Mouse (Mus musculus) kidney, embryonic 14.5 days (tissue): ENCODE measurements around the gene Pygo1. TPM values are rescaled to one million over a fixed set of nuclear protein-coding genes. Genes with fewer than 3 reads are reported as not detected.

Experiments used
- ATAC-seq: fragments of 200-750 bp; cut with Nextera tagmentation; 2 replicates; pipeline ENCODE4 v1.8.0; 2017; ENCODE audit warnings: moderate number of reproducible peaks, mild to moderate bottlenecking, moderate TSS enrichment, moderate library complexity; ENCODE audit not compliant: low FRiP score, low TSS enrichment
- H3K27ac ChIP-seq: fragments of 300-500 bp; sonication (generic); 2 replicates; pipeline ENCODE4 v1.5.1; 2014; ENCODE audit warnings: low read depth, mild to moderate bottlenecking, low read length, moderate library complexity, mixed read lengths
- H3K27me3 ChIP-seq: fragments of 300-500 bp; sonication (generic); 2 replicates; pipeline ENCODE4 v1.6.1; 2014; ENCODE audit warnings: mild to moderate bottlenecking, low read length; ENCODE audit not compliant: control insufficient read depth, insufficient read depth
- H3K36me3 ChIP-seq: fragments of 300-500 bp; sonication (generic); 2 replicates; pipeline ENCODE4 v1.6.1; 2014; ENCODE audit warnings: low read length, mixed read lengths; ENCODE audit not compliant: control insufficient read depth, insufficient read depth
- H3K4me1 ChIP-seq: fragments of 300-500 bp; sonication (generic); 2 replicates; pipeline ENCODE4 v1.6.1; 2014; ENCODE audit warnings: low read length, mixed read lengths; ENCODE audit not compliant: control insufficient read depth, insufficient read depth
- H3K4me2 ChIP-seq: fragments of 300-500 bp; sonication (generic); replicated peaks from 2 replicates; pipeline ENCODE4 v1.6.1; 2014; ENCODE audit warnings: low read depth, mild to moderate bottlenecking, low read length
- H3K4me3 ChIP-seq: fragments of 300-500 bp; sonication (generic); 2 replicates; pipeline ENCODE4 v1.5.1; 2014; ENCODE audit warnings: mild to moderate bottlenecking, low read length
- H3K9ac ChIP-seq: fragments of 300-500 bp; sonication (generic); 2 replicates; pipeline ENCODE4 v1.6.1; 2014; ENCODE audit warnings: low read depth, mild to moderate bottlenecking, low read length, moderate library complexity
- H3K9me3 ChIP-seq: fragments of 300-500 bp; sonication (generic); 2 replicates; pipeline ENCODE4 v1.6.1; 2016; ENCODE audit warnings: low read length; ENCODE audit not compliant: control insufficient read depth
- WGBS: fragments of 180-500 bp; shearing (Covaris S2); extraction: QIAGEN DNeasy Blood & Tissue Kit; methylation state at CpG from one replicate; pipeline ENCODE4 v1.1.7; 2014; 5-methylcytosine and 5-hydroxymethylcytosine counted together
- polyA plus RNA-seq: library from polyadenylated mRNA; unstranded; fragments of >200 nt; fragmentation: Nextera tagmentation; extraction: Ambion mirVana; gene quantifications from 2 replicates; pipeline ENCODE4 v1.2.1, GENCODE M21; 2014

Pygo1 gene
- polyA plus RNA-seq, 1 experiment from 2014 or later, result 7.2 TPM

- H3K27me3 ChIP-seq, result no peaks in the 10 kb centered on the region
- H3K4me1 ChIP-seq, result no peaks in the 10 kb centered on the region
- H3K4me3 ChIP-seq, result no peak overlapping the region
- H3K27ac ChIP-seq, result no peak overlapping the region
- H3K36me3 ChIP-seq, result no peaks in the 10 kb centered on the region
- no peak for ATAC-seq
- H3K9me3 ChIP-seq, result no peaks in the 10 kb centered on the region
- no peak overlapping the region for H3K4me2 ChIP-seq
- no peak overlapping the region for H3K9ac ChIP-seq
These were observed 70.7 kb downstream of the Pygo1 start for GRCm38 (mm10) chr9:72996167-72996566.

- H3K4me1 ChIP-seq, result no peaks in the 10 kb centered on the region
- H3K27me3 ChIP-seq, result no peaks in the 10 kb centered on the region
- no peak overlapping the region for H3K4me3 ChIP-seq
- 72% methylated on average over 7 of the region's 7 CpGs for WGBS
- ATAC-seq, result no peak
- H3K27ac ChIP-seq, result no peak overlapping the region
- no peaks in the 10 kb centered on the region; the same call in 1 of the 2 replicates for H3K36me3 ChIP-seq
- H3K4me2 ChIP-seq, result no peak overlapping the region
- no peak overlapping the region for H3K9ac ChIP-seq
- no peaks in the 10 kb centered on the region for H3K9me3 ChIP-seq
These were observed 71.4 kb downstream of the Pygo1 start for GRCm38 (mm10) chr9:72996806-72997205.

GRCm38 (mm10) chr9:73000487-73000886 is 75.0 kb downstream of the Pygo1 start:
- H3K36me3 ChIP-seq, result peaks cover 2% of the 10 kb centered on the region; the same call in 1 of the 2 replicates
- no peak overlapping the region for H3K4me3 ChIP-seq
- no peaks in the 10 kb centered on the region for H3K27me3 ChIP-seq
- no peaks in the 10 kb centered on the region for H3K9me3 ChIP-seq
- H3K4me1 ChIP-seq, result no peaks in the 10 kb centered on the region
- 67% methylated on average over 2 of the region's 2 CpGs for WGBS
- H3K9ac ChIP-seq, result no peak overlapping the region
- no peak overlapping the region for H3K4me2 ChIP-seq
- H3K27ac ChIP-seq, result no peak overlapping the region
- ATAC-seq, result no peak

- H3K4me1 ChIP-seq, result no peaks in the 10 kb centered on the region
- WGBS, result 91% methylated on average over 13 of the region's 13 CpGs
- H3K27ac ChIP-seq, result no peak overlapping the region
- H3K4me3 ChIP-seq, result no peak overlapping the region
- no peak overlapping the region for H3K9ac ChIP-seq
- no peaks in the 10 kb centered on the region for H3K9me3 ChIP-seq
- peaks cover 2% of the 10 kb centered on the region; the same call in 1 of the 2 replicates for H3K36me3 ChIP-seq
- no peak for ATAC-seq
- H3K27me3 ChIP-seq, result no peaks in the 10 kb centered on the region
- no peak overlapping the region for H3K4me2 ChIP-seq
These were observed 76.0 kb downstream of the Pygo1 start for GRCm38 (mm10) chr9:73001314-73002011.

Other genes starting within 250 kb of the Pygo1 start
- 3.4 and 4.6 TPM in 2 replicates for gene Prtg, start 118.8 kb upstream of the Pygo1 start, polyA plus RNA-seq
- gene Dyx1c1, start 33.1 kb downstream of the Pygo1 start, polyA plus RNA-seq, result 1.8 and 2.1 TPM in 2 replicates
- gene Gm44503, start 33.2 kb downstream of the Pygo1 start, polyA plus RNA-seq, result not detected in 2 replicates
- gene Ccpg1os, start 59.7 kb downstream of the Pygo1 start, polyA plus RNA-seq, result 19.3 and 27.5 TPM in 2 replicates
- 17.1 and 29.7 TPM in 2 replicates for gene Ccpg1, start 59.8 kb downstream of the Pygo1 start, polyA plus RNA-seq
- 12.7 and 18.9 TPM in 2 replicates for gene Pigb, start 114.7 kb downstream of the Pygo1 start, polyA plus RNA-seq
- 1.2 and 1.3 TPM in 2 replicates for gene Rab27a, start 119.2 kb downstream of the Pygo1 start, polyA plus RNA-seq
- gene Khdc3, start 176.2 kb downstream of the Pygo1 start, polyA plus RNA-seq, result 0.14 TPM in 1 of 2 replicates, not detected in the other
- not detected in 2 replicates for gene Gm20509, start 176.8 kb downstream of the Pygo1 start, polyA plus RNA-seq
- 149 and 176 TPM in 2 replicates for gene Rsl24d1, start 187.8 kb downstream of the Pygo1 start, polyA plus RNA-seq